9 mouse cellular contexts compared by ENCODE assay signal in the genomic region with DNA sequence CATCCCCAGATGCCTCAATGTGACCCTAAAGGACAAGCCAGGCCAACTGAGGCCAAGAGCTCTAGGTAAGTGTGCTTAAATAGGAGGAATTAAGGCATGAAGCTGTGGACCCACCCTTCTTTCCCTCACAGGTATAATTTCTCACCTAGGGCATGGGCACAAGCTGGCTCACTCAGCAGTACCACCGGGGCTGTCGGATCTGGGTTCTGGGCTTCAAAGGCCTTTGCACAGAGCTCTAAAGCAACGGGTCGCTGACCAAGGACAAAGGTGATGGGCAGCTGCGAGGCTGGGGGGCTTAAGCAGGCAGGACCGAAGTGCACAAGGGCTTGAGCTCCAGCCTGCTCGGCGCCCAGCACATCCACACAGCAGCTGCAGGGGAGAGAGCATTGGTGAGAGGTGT. TPM values are rescaled to one million over a fixed set of nuclear protein-coding genes. Genes with fewer than 3 reads are reported as not detected.
DNase-seq lines count a peak whose midpoint lies in the region; ATAC-seq and TF ChIP-seq lines count a peak whose summit lies in the region.
"Had no signal": no experiment of that assay in that cellular context is flagged by ENCODE, and none has a peak within 500 bp of the region (broad histone marks: within the 10 kb centered on the region; RNA-seq: fewer than 3 reads in every experiment).

No protein-coding gene starts in this region.

- peak overlapping the region; percentile 91; the same call in 1 of the 2 replicates for H3K4me2 ChIP-seq in intestine, embryonic 14.5 days (ENCODE audit: low read length)
- H3K4me2 ChIP-seq in intestine, postnatal 0 days (replicated peaks; ENCODE audit: low read depth) = no peak overlapping the region; the same call in 1 of the 2 replicates
- peak overlapping the region; percentile 86 for H3K4me2 ChIP-seq in hindbrain, embryonic 14.5 days (replicated peaks)
- peak overlapping the region; percentile 89 for H3K4me2 ChIP-seq in midbrain, embryonic 14.5 days (ENCODE audit: low read length)

- peak overlapping the region; percentile 81; the same call in 1 of the 2 replicates for H3K4me3 ChIP-seq in intestine, embryonic 14.5 days (ENCODE audit: low read depth, low read length)
- H3K4me3 ChIP-seq in intestine, postnatal 0 days (ENCODE audit: low read depth, low read length) = no peak overlapping the region
- peak overlapping the region; percentile 84 for H3K4me3 ChIP-seq in brown adipose tissue, adult 24 weeks (ENCODE audit: insufficient read depth, low read depth, low read length)
- no peak overlapping the region; the same call in 1 of the 2 replicates for H3K4me3 ChIP-seq in hindbrain, embryonic 14.5 days (replicated peaks; ENCODE audit: low read length)
- H3K4me3 ChIP-seq in midbrain, embryonic 14.5 days (replicated peaks; ENCODE audit: low read depth, low read length) = peak overlapping the region; percentile 67; the same call in 1 of the 2 replicates

- peaks cover 12% of the 10 kb centered on the region for H3K4me1 ChIP-seq in intestine, embryonic 14.5 days (replicated peaks; ENCODE audit: control insufficient read depth, insufficient read depth, low read length)
- 0 out of 2 replicates have a peak, but pooled peaks cover 6% of the 10 kb centered on the region for H3K4me1 ChIP-seq in intestine, postnatal 0 days (replicated peaks; ENCODE audit: control insufficient read depth, insufficient read depth, low read length)
- H3K4me1 ChIP-seq in brown adipose tissue, adult 24 weeks (ENCODE audit: control insufficient read depth, insufficient read depth, insufficient read length, low read length) = peaks cover 5% of the 10 kb centered on the region; the same call in 1 of the 2 replicates
- peaks cover 15% of the 10 kb centered on the region for H3K4me1 ChIP-seq in hindbrain, embryonic 14.5 days (replicated peaks; ENCODE audit: control insufficient read depth, insufficient read depth, low read length)
- peaks cover 14% of the 10 kb centered on the region; the same call in 1 of the 2 replicates for H3K4me1 ChIP-seq in midbrain, embryonic 14.5 days (ENCODE audit: control insufficient read depth, insufficient read depth, low read length)

- WGBS in intestine, embryonic 14.5 days = 87% methylated on average over 8 of the region's 8 CpGs
- 91% methylated on average over 8 of the region's 8 CpGs for WGBS in intestine, postnatal 0 days
- WGBS in hindbrain, embryonic 14.5 days = 56% methylated on average over 8 of the region's 8 CpGs
- 35% methylated on average over 8 of the region's 8 CpGs for WGBS in midbrain, embryonic 14.5 days

- no peak for TF ChIP-seq CTCF in intestine, postnatal 0 days (IDR thresholded peaks at IDR 0.05; ENCODE audit: low read depth)

- H3K27ac ChIP-seq in intestine, embryonic 14.5 days (ENCODE audit: low read depth) = no peak overlapping the region
- no peak overlapping the region for H3K27ac ChIP-seq in intestine, postnatal 0 days (ENCODE audit: low read depth, low read length)
- no peak overlapping the region for H3K27ac ChIP-seq in brown adipose tissue, adult 24 weeks (replicated peaks; ENCODE audit: low read depth, low read length)
- no peak overlapping the region for H3K27ac ChIP-seq in hindbrain, embryonic 14.5 days
- no peak overlapping the region for H3K27ac ChIP-seq in midbrain, embryonic 14.5 days (replicated peaks; ENCODE audit: low read depth, low read length)

- peaks cover 34% of the 10 kb centered on the region for H3K36me3 ChIP-seq in intestine, embryonic 14.5 days (ENCODE audit: control insufficient read depth, insufficient read depth, low read length)
- peaks cover 8% of the 10 kb centered on the region; the same call in 1 of the 2 replicates for H3K36me3 ChIP-seq in intestine, postnatal 0 days (ENCODE audit: control insufficient read depth, insufficient read depth)
- peaks cover 36% of the 10 kb centered on the region for H3K36me3 ChIP-seq in hindbrain, embryonic 14.5 days (replicated peaks; ENCODE audit: control insufficient read depth, insufficient read depth)
- peaks cover 40% of the 10 kb centered on the region for H3K36me3 ChIP-seq in midbrain, embryonic 14.5 days (ENCODE audit: control insufficient read depth, insufficient read depth, low read length)

- DNase-seq in intestine, embryonic 14.5 days (ENCODE audit: low spot score) = no peak
- no peak for DNase-seq in hindbrain, embryonic 14.5 days (ENCODE audit: low spot score)
- no peak for DNase-seq in midbrain, embryonic 14.5 days
- DNase-seq in right cerebral cortex, postnatal 25 days = no peak
- DNase-seq in testis, postnatal 10 days (ENCODE audit: low spot score) = no peak
- DNase-seq: cerebellum, postnatal 14 days had no signal

- no peak for ATAC-seq in intestine, embryonic 14.5 days (replicated peaks; ENCODE audit: low FRiP score, low TSS enrichment, low read depth)
- no peak for ATAC-seq in intestine, postnatal 0 days
- ATAC-seq in hindbrain, embryonic 14.5 days (ENCODE audit: low FRiP score) = no peak
- no peak for ATAC-seq in midbrain, embryonic 14.5 days (ENCODE audit: low FRiP score, low TSS enrichment)
- ATAC-seq in cerebellum, adult (ENCODE audit: insufficient number of reproducible peaks, low FRiP score, low TSS enrichment) = no peak

- no peak overlapping the region for H3K9ac ChIP-seq in intestine, embryonic 14.5 days (ENCODE audit: low read length)
- H3K9ac ChIP-seq in intestine, postnatal 0 days (ENCODE audit: low read depth, low read length) = no peak overlapping the region
- no peak overlapping the region for H3K9ac ChIP-seq in hindbrain, embryonic 14.5 days
- H3K9ac ChIP-seq in midbrain, embryonic 14.5 days (replicated peaks; ENCODE audit: low read length) = no peak overlapping the region

- H3K9me3 ChIP-seq in intestine, embryonic 14.5 days (ENCODE audit: control insufficient read depth, low read length) = no peaks in the 10 kb centered on the region
- H3K9me3 ChIP-seq in intestine, postnatal 0 days (ENCODE audit: control insufficient read depth) = no peaks in the 10 kb centered on the region
- H3K9me3 ChIP-seq in hindbrain, embryonic 14.5 days (ENCODE audit: control insufficient read depth, low read length) = no peaks in the 10 kb centered on the region
- H3K9me3 ChIP-seq in midbrain, embryonic 14.5 days (ENCODE audit: control insufficient read depth, low read length) = no peaks in the 10 kb centered on the region

- H3K27me3 ChIP-seq in intestine, embryonic 14.5 days (replicated peaks; ENCODE audit: control insufficient read depth, insufficient read depth, low read length) = no peaks in the 10 kb centered on the region
- H3K27me3 ChIP-seq in intestine, postnatal 0 days (replicated peaks; ENCODE audit: control insufficient read depth, insufficient read depth, low read length) = no peaks in the 10 kb centered on the region
- no peaks in the 10 kb centered on the region for H3K27me3 ChIP-seq in hindbrain, embryonic 14.5 days (ENCODE audit: control insufficient read depth, insufficient read depth, low read length)
- H3K27me3 ChIP-seq in midbrain, embryonic 14.5 days (ENCODE audit: control insufficient read depth, insufficient read depth, low read length) = no peaks in the 10 kb centered on the region

RNA-seq across cellular contexts. Expression of a gene that starts 1.1 kb away (rescaled TPM):
- polyA plus RNA-seq in intestine, embryonic 14.5 days (2014; fragmentation: Nextera tagmentation; extraction: Ambion mirVana) = 20.0 and 23.1 TPM in 2 replicates
- polyA plus RNA-seq in intestine, postnatal 0 days (2015; fragmentation: Nextera tagmentation; extraction: Ambion mirVana) = 5.0 and 5.5 TPM in 2 replicates
- 1.7 and 4.4 TPM in 2 replicates for polyA plus RNA-seq in brown adipose tissue, adult 24 weeks (2012; ENCODE audit: insufficient read depth, insufficient read length, missing spikeins)
- 22.9 and 25.1 TPM in 2 replicates for polyA plus RNA-seq in hindbrain, embryonic 14.5 days (2014; fragmentation: Nextera tagmentation; extraction: Ambion mirVana)
- polyA plus RNA-seq in midbrain, embryonic 14.5 days (2014; fragmentation: Nextera tagmentation; extraction: Ambion mirVana) = 20.6 and 26.1 TPM in 2 replicates

RNA-seq across cellular contexts. Expression of a gene that starts 3.6 kb away (rescaled TPM):
- 213 and 219 TPM in 2 replicates for polyA plus RNA-seq in intestine, embryonic 14.5 days (2014; fragmentation: Nextera tagmentation; extraction: Ambion mirVana)
- 441 and 442 TPM in 2 replicates for polyA plus RNA-seq in intestine, postnatal 0 days (2015; fragmentation: Nextera tagmentation; extraction: Ambion mirVana)
- polyA plus RNA-seq in brown adipose tissue, adult 24 weeks (2012; ENCODE audit: insufficient read depth, insufficient read length, missing spikeins) = 145 and 164 TPM in 2 replicates
- polyA plus RNA-seq in hindbrain, embryonic 14.5 days (2014; fragmentation: Nextera tagmentation; extraction: Ambion mirVana) = 589 and 599 TPM in 2 replicates
- 528 and 640 TPM in 2 replicates for polyA plus RNA-seq in midbrain, embryonic 14.5 days (2014; fragmentation: Nextera tagmentation; extraction: Ambion mirVana)

RNA-seq across cellular contexts. Expression of a gene that starts 7.5 kb away (rescaled TPM):
- polyA plus RNA-seq in intestine, embryonic 14.5 days (2014; fragmentation: Nextera tagmentation; extraction: Ambion mirVana) = 26.3 and 30.6 TPM in 2 replicates
- 8.7 and 8.9 TPM in 2 replicates for polyA plus RNA-seq in intestine, postnatal 0 days (2015; fragmentation: Nextera tagmentation; extraction: Ambion mirVana)
- 1.3 and 1.5 TPM in 2 replicates for polyA plus RNA-seq in brown adipose tissue, adult 24 weeks (2012; ENCODE audit: insufficient read depth, insufficient read length, missing spikeins)
- 78.0 and 81.4 TPM in 2 replicates for polyA plus RNA-seq in hindbrain, embryonic 14.5 days (2014; fragmentation: Nextera tagmentation; extraction: Ambion mirVana)
- 78.1 and 94.2 TPM in 2 replicates for polyA plus RNA-seq in midbrain, embryonic 14.5 days (2014; fragmentation: Nextera tagmentation; extraction: Ambion mirVana)

RNA-seq across cellular contexts. Expression of a gene that starts 18.4 kb away (rescaled TPM):
- polyA plus RNA-seq in intestine, embryonic 14.5 days (2014; fragmentation: Nextera tagmentation; extraction: Ambion mirVana) = 1.1 and 1.9 TPM in 2 replicates
- 0.64 and 0.80 TPM in 2 replicates for polyA plus RNA-seq in intestine, postnatal 0 days (2015; fragmentation: Nextera tagmentation; extraction: Ambion mirVana)
- not detected in 2 replicates for polyA plus RNA-seq in brown adipose tissue, adult 24 weeks (2012; ENCODE audit: insufficient read depth, insufficient read length, missing spikeins)
- polyA plus RNA-seq in hindbrain, embryonic 14.5 days (2014; fragmentation: Nextera tagmentation; extraction: Ambion mirVana) = 2.5 and 3.9 TPM in 2 replicates
- 3.0 TPM in 2 replicates for polyA plus RNA-seq in midbrain, embryonic 14.5 days (2014; fragmentation: Nextera tagmentation; extraction: Ambion mirVana)

RNA-seq across cellular contexts. Expression of a gene that starts 24.0 kb away (rescaled TPM):
- 43.2 and 43.3 TPM in 2 replicates for polyA plus RNA-seq in intestine, embryonic 14.5 days (2014; fragmentation: Nextera tagmentation; extraction: Ambion mirVana)
- 15.8 and 18.2 TPM in 2 replicates for polyA plus RNA-seq in intestine, postnatal 0 days (2015; fragmentation: Nextera tagmentation; extraction: Ambion mirVana)
- 28.3 and 48.3 TPM in 2 replicates for polyA plus RNA-seq in brown adipose tissue, adult 24 weeks (2012; ENCODE audit: insufficient read depth, insufficient read length, missing spikeins)
- 55.1 and 56.5 TPM in 2 replicates for polyA plus RNA-seq in hindbrain, embryonic 14.5 days (2014; fragmentation: Nextera tagmentation; extraction: Ambion mirVana)
- 56.0 and 62.7 TPM in 2 replicates for polyA plus RNA-seq in midbrain, embryonic 14.5 days (2014; fragmentation: Nextera tagmentation; extraction: Ambion mirVana)

Comparison
In these comparisons a context has a peak if more than half of its experiments do, and no peak if none do; other contexts are left out.
1. H3K4me3 ChIP-seq: peak in intestine, embryonic 14.5 days (single experiment), brown adipose tissue, adult 24 weeks (single experiment) and midbrain, embryonic 14.5 days (single experiment); none in intestine, postnatal 0 days (single experiment) and hindbrain, embryonic 14.5 days (single experiment).